Mouse (Mus musculus) granulocyte monocyte progenitor cell, adult 5-6 weeks (primary cell): ENCODE measurements around the gene Prss54. TPM values are rescaled to one million over a fixed set of nuclear protein-coding genes. Genes with fewer than 3 reads are reported as not detected.
"Not testable (repeated sequence)": the region's sequence is repeated elsewhere in the genome, so short reads cannot be mapped to it uniquely, and the experiment has no call there.

Source experiments
- ATAC-seq: replicated peaks from 2 replicates; pipeline ENCODE4 v1.8.0; 2016; ENCODE audit warnings: mild to moderate bottlenecking, moderate TSS enrichment, inconsistent platforms; ENCODE audit not compliant: poor library complexity, severe bottlenecking
- total RNA-seq, 2 experiments: library from RNA; stranded (forward) in 1 of 2; stranded (reverse) in 1 of 2; fragments of 200-712, 200-1000 nt in 1 of 2; fragments of >200 nt in 1 of 2; fragmentation: Nextera tagmentation in 1 of 2; gene quantifications; 2 replicates each; pipeline ENCODE4 v1.2.3; 2014 to 2017

Gene Prss54
- total RNA-seq (2014; fragmentation: Nextera tagmentation) (not detected in 2 replicates), total RNA-seq (2017) (not detected in 2 replicates)

DNA sequence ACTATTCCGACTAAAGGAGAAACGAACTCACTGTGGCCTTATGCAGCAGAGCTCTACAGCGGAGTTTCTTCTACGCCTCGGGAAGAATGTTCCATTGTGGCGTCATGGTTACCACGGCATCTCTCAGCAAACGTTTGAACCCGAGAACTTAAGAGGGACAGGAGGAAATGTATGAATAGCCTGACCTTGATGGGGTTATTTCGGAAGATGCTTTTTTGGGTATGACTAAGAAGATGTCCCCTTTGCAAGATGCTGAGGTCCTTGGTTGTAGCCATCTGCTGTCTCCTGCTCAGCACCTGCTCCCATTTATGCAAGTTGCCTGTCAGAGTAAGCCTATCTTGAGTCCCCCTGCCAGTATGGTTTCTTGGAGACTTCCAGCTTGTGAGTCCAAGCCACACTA is at the start of gene Prss54:
Gene Prss54 (minus strand): TSS at position 101 of the 400 bp plus-strand sequence.
- ATAC-seq = no peak

DNA sequence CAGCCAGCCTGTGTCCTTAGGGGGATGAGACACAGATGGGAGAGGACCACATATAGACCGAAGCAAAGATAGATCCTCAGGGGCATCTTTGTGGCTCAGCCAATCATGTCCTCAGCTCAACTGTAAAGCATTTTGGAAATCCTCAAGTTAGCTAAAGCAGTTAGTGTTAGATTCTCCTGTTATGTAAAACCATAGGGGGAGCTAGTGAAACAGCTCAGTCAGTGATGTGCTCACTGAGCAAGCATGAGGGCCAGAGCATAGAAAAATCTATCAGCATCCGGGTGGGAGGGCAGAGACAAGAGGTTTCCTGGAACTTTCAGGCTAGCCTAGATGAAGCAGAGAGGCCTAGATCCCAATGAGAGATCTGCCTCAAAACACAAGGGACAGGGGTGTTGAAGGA is 48.7 kb upstream of the Prss54 start:
- ATAC-seq = no peak

DNA sequence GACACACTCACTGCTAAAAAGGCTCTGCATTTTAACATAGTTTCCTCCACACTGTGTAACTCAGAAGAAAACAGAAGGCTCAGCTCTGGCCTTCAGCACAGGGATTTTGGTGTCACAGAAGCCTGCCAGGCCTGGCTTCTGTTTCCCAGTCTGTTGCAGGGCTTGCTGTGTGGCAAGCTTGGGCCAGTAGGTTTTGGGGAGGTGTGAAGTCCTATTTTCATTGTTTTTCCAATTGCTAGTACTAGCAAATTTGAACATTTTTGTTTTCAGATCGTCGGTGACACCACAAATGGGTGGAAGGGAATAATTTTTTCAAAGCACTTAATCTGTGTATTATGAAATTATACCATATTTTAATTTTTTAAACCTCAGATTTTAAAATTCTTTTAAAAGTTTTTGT is 43.9 kb upstream of the Prss54 start:
- no peak for ATAC-seq

DNA sequence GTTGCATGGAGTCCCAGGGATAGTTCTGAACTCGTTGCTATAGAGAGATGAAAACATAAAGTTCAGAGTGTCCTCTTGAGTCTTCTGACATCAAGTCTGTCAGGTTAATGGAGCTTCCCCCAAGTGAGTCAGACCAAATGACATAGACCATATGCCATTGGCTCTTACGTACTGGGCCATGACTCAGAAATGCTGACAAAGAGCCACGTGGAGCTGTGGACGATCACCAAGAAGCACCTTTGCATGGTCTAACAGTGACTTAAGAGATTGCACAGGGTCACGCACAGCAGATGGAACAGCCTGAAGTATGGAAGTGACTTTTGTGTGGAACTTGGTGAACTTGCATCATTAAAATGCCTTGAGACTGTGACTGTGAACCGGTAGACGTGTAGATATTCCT is 40.2 kb upstream of the Prss54 start:
- ATAC-seq = no peak

DNA sequence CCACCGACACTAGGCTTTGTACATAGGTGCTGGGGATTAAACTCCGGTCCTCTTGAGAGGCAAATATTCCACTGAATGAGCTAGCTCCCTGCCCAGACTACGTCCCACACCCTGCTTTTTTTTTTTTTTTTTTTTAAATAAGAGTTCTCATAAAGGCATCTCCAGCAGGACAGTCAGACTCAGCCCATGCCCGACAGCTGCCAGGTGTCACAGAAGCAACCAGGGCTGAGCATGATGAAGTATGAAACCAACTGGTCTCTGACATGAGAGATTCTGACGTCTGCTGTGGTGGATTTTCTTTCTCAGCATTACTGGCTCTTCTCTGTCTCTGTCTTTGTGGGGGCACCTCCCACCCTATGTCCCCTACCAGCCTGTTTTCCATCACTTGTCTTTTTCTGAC is 35.6 kb upstream of the Prss54 start:
- no peak for ATAC-seq

DNA sequence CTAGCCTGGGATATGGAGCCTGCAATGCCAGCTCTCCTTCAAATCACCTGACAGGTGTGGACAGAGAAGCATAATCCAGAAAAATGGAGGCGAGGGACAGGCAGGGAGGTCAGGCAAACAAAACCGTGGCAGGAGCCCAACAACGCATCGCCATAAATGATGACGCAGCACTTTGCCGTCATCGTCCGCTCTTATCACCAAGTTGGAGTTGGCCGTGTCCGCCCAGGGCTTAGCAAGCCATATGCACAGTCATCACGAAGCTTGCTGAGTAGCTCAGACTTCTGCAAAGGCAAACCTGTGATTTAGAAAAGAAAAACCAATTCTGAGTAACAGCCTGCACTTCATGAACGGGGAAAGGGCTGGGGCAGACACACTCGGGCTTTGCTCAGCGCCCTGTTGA is 34.6 kb upstream of the Prss54 start:
- ATAC-seq = no peak

DNA sequence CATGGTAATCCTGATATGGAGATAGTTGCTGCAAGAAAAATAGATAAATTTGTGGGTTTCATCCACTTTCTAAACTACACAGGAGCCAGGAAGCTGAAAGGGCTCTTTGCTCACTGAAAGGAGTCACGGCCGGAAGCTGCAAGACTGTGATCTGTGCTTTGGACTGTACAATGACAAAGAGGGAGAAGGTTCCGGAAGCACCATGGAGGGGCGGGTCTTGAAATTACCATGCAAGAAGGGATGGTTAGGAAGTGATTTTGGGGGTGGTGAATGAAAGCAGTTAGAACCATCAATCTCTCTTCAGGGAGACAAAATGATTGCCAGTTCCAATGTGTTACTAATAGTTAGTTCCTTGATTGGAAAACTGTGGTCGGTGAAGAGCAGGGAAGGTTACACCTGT is 33.3 kb upstream of the Prss54 start:
- ATAC-seq = no peak

DNA sequence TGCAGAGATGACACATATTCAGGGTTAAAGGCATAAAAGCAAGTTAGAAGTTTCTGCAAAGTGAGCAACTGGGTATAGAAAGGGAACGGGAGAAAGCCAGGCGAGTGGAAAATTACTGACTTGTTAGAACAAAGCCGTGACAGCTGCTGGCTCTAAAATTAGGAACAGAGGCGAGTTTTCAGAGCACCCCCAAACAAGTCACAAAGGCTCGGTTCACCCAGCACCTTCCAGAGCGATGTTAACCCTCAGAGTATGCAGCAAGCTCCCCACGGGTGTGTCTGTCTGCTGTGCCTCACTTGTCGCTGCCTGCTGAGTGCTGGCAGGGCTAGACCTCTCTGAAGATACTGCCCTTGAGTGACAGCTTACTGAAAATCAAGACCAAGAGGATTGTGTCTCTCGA is 31.1 kb upstream of the Prss54 start:
- ATAC-seq = no peak

DNA sequence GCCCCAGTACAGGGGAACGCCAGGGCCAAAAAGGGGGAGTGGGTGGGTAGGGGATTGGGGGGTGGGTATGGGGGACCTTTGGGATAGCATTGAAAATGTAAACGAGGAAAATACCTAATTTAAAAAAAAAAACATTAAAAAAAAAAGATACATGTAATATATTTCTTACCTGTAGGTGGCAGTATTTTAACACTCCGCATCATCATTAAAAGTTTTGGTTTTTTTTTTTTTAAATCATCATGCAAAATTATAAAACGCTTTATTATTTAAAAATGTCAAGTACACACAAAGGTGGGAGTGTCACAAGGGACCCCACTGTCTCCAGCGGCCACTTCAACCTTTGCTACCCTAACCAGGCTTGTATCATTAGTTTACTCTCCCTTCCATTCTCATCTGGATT is 30.4 kb upstream of the Prss54 start:
- ATAC-seq = not testable (repeated sequence)

DNA sequence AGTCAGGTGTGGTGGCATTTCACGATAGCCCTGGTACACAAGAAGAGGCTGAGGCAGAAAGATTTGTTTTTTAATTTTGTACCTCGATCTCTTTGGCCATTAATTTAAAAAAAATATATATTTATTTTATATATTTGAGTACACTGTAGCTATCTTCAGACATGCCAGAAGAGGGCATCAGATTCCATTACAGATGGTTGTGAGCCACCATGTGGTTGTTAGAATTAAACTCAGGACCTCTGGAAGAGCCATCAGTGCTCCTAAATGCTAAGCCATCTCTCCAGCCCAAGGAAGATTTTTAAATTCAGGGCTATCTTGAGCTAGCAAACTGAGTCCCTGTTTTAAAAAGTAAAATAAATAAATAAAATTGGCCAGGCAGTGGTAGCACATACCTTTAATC is 26.0 kb upstream of the Prss54 start:
- ATAC-seq = no peak

DNA sequence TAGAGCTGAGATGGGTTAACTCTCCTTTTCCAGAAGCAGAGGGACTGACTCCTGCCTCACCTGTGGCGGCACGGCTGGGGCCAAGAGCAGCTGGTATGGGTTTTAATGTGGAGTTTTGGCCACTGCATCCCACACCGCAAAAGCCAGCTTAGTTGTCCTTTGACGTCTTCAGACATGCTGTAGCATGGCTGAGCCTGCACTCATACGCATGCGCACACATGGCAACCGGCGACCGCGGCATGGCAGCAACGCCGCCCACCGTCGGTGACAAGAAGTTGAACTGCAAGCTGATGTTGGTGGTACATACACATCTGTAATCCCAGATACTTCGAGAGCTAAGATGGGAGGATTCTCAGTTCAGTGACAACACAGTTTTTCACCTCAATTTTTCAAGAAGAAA is 25.2 kb upstream of the Prss54 start:
- no peak for ATAC-seq

DNA sequence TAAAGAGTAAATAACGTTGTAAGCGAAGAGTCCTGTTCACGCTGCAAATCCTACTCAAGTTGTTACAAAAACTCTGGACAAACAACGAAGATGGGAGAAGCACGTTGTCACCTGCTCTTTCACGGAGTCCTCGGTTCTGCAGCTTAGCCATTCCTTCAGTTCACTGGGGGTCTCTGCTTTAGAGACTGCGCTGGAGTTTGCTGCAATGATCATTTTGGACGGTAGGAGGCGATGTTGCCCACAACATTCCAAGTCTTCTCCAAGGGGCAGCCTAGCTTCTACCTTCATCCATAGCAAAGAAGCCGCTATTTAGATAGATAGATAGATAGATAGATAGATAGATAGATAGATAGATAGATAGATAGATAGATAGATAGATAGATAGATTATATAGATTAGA is 23.7 kb upstream of the Prss54 start:
- ATAC-seq = peak; percentile 76

DNA sequence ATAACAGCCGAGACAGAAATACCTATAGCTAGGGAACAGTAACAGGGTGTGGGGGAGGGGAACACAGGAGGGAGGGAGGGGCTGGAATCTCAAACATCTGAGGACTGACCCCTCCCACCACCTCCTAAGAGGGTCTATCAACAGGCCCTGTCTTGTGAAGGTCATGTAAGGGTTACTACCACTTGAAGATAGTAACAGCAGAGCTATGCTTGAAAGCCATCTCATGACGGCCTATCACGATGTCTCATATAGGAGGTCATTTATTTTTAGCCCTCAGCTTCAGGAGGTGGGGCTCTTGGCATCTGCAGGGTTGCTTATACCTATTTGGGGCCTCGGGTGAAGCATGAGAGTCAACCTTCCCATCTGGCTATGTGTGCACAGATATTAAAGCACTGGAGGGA is 20.7 kb upstream of the Prss54 start:
- ATAC-seq = no peak

DNA sequence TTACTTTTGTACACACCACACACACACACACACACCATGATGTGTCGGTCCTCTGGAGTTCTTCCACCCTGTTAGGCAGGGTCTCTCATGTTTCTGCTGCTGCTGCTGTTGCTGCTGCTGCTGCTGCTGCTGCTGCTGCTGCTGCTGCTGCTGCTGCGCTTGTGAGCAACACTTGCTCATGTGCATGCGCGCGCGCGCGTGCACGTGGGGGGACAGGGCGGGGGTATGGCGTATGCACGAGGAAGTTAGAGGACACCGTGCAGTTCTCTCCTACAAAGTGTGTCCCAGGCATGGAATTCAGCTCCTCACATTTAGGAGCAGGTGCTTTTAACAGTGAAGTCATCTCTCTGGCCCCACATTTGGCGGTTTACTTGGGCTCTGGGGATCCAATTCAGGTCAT is 19.0 kb upstream of the Prss54 start:
- no peak for ATAC-seq

DNA sequence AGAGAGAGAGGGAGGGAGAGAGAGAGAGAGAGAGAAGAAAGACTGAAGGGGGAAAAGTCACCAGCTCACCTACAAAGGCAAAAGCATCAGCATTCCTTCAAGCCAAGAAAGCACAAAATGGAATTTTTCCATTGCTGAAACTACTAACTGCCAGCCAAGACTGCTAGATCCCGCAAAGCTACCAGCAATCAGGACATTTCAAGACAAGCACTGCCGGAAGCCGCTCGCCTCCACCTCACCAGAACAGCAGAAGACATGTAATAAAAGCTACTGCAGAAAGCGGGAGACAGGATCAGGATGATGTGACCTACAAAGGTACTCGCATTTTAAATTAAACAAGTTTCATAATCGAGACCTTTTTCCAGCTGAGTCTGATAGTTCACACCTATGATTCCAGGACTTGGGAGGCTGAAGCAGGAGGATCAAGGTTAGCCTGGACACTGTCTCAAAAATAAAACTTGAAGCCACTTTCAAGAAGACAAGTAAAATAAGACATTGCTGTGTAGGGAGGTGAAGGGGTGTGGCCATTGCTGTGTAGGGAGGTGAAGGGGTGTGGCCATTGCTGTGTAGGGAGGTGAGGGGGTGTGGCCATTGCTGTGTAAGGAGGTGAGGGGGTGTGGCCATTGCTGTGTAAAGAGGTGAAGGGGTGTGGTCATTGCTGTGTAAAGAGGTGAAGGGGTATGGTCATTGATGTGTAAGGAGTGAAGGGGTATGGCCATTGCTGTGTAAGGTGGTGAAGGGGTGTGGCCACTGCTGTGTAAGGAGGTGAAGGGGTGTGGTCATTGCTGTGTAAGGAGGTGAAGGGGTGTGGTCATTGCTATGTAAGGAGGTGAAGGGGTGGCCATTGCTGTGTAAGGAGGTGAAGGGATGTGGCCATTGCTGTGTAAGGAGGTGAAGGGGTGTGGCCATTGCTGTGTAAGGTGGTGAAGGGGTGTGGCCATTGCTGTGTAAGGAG is 17.6 kb upstream of the Prss54 start:
- peak; percentile 48 for ATAC-seq

DNA sequence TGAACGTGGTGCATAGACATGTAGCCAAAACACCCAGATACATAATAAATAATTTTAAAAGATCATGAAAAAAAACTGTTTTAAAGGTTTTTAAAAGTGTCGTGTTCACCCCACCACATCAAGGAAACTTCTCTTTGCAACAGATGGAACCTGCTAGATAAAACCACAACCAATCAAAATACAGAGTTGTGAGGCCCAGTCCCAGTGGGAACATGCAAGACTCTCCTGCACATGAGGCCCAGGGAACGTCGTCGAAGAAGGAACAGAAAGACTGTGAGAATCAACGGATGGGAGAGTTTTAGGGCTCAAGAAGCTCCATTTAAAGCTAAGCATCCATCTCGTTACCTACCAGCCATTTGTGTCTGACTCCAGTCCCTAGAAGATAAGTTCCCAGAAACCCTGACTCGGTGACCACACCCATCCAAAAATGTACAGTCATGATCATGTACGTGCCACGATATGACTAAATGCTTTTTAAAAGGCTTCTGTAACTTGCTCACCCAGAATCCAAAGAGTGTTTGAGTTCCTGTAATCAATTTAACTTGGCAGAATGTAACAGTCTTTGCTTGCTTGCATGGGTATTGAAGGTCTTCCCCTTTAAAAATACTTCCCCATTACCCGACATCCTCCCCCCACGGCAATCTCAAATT is 16.1 kb upstream of the Prss54 start:
- no peak for ATAC-seq

DNA sequence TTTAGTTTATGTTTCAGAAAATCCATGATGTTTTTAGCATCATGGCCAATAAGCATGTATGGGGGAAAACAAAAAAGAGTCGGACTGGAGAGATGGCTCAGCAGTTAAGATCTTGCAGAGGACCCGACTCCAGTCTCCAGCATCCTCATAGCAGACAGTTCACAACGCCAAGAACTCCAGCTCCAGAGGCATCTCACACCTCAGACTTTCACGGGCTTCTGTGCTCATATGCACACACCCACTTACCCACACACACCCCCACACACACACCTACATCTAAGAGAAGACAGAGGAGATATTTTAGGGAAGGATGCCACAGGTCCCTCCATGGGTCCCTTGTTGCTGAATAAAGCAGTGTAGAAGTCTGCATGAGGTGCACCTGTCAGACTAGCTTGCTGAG is 14.4 kb upstream of the Prss54 start:
- ATAC-seq = no peak

DNA sequence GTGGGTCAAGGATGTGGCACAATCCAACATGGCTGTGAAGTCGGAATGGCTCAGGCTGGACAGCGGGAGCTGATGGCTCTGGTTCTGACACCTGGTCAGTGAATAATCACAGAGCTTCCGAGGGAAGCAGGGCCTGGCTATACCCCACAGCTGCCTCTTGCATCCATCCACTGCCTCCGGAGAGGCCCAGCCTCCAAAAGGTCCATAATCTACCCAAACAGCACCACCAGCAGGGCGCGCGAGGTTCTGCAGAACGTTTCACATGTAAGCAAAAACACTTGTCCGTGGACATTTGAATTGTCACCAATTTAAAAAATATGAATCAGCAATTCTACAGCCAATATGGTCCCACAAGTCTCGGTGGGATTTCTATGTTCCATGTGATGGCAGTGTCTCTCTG is 13.1 kb upstream of the Prss54 start:
- no peak for ATAC-seq

DNA sequence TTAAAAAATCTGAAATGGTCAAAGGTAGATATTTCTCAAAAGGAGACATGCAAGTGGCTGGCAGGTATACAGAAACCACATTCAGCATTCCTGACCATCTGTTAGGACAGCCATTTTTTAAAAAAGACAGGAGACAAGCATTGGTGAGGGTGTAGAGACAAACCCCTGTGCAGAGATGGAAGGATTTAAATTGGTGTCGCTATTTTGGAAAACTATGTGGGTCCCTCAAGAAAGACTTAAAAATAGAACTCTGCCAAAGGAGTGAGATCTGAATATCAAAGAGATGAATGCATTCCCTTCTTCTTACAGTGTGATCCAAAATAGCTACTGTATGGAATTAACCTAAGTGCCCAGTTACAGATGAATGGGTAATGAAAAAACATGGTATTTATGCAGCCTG is 11.2 kb upstream of the Prss54 start:
- no peak for ATAC-seq

DNA sequence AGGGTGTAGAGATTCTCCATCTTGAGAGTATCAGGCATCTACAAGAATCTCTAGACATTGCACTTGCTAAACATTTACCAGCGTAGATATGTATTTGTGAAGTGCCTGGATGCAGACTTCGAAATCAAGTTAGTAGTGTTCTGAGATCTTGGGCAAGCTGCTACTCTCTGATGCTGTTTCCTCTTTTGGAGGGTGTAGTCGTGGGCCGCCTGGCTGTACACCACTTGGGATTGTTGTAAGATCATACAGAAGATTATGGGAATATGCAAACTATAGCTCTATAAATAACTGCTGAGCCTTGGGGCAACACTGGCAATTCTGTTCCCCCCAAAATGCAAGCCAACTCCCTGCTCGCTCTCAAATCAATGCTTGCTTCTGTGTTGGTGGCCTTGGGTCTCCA is 3.0 kb downstream of the Prss54 start:
- ATAC-seq = no peak

DNA sequence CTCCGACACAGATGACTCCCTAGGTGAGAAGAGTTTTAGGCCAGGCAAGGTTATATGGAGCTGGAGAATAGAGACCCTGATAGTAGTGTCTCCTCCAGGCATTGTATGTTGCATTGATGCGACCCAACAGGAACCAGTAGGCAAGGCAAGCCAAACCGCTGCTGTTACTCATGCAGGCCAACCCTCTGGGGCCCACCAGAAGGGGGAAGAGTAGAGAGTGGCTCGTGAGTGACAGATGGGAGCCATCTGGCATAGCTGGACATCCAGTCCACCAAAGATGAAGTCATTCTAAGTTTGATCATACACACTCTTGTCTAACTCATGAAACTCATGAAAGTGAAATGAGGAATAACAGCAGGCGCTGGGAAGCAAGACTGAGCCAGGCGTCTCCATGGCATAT is 9.3 kb downstream of the Prss54 start:
- ATAC-seq = no peak

DNA sequence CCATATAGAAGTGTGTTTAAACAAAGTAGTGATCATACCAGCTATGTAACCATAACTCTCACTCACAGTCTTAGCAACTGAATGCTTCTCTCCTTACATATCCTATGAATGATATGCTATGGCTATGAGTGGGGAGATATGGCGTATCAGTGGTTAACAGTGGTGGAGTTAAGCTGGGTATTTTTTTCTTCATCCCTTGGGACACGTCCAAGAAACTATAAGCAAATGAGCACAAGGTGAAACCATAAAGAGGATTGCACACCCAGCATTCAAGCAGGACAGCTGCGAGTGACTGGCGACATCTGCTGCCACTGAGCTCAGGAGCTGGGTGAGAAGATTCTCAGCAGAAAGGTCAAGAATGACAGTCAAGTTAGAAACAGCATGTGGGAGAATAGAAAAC is 9.9 kb downstream of the Prss54 start:
- no peak for ATAC-seq
